Mouse (Mus musculus) hindbrain, embryonic 16.5 days (tissue): ENCODE results near the gene Gfpt2. TPM values are rescaled to one million over a fixed set of nuclear protein-coding genes. Genes with fewer than 3 reads are reported as not detected.
A peak's percentile ranks its signal among the peaks of the same experiment; 100 is the strongest.
"Not testable (repeated sequence)": the region's sequence is repeated elsewhere in the genome, so short reads cannot be mapped to it uniquely, and the experiment has no call there.

Experiments used
- ATAC-seq: fragments of 200-750 bp; cut with Nextera tagmentation; 2 replicates; pipeline ENCODE4 v1.8.0; 2017; ENCODE audit warnings: moderate TSS enrichment, moderate library complexity
- H3K27ac ChIP-seq: fragments of 300-500 bp; sonication (generic); 2 replicates; pipeline ENCODE4 v1.5.1; 2014; ENCODE audit warnings: low read depth, mild to moderate bottlenecking, control low read depth, low read length, moderate library complexity
- H3K27me3 ChIP-seq: fragments of 300-500 bp; sonication (generic); replicated peaks from 2 replicates; pipeline ENCODE4 v1.6.1; 2014; ENCODE audit warnings: low read length; ENCODE audit not compliant: control insufficient read depth, insufficient read depth
- H3K36me3 ChIP-seq: fragments of 300-500 bp; sonication (generic); 2 replicates; pipeline ENCODE4 v1.6.1; 2014; ENCODE audit warnings: mild to moderate bottlenecking, low read length, moderate library complexity, mixed read lengths; ENCODE audit not compliant: control insufficient read depth, insufficient read depth
- H3K4me1 ChIP-seq: fragments of 300-500 bp; sonication (generic); 2 replicates; pipeline ENCODE4 v1.6.1; 2014; ENCODE audit warnings: low read depth, low read length; ENCODE audit not compliant: control insufficient read depth, insufficient read depth
- H3K4me2 ChIP-seq: fragments of 300-500 bp; sonication (generic); 2 replicates; pipeline ENCODE4 v1.6.1; 2014; ENCODE audit warnings: mild to moderate bottlenecking, low read length, control low read depth, moderate library complexity
- H3K4me3 ChIP-seq: fragments of 300-500 bp; sonication (generic); 2 replicates; pipeline ENCODE4 v1.5.1; 2014; ENCODE audit warnings: mild to moderate bottlenecking, low read length, control low read depth, moderate library complexity
- H3K9ac ChIP-seq: fragments of 300-500 bp; sonication (generic); 2 replicates; pipeline ENCODE4 v1.6.1; 2014; ENCODE audit warnings: low read depth, mild to moderate bottlenecking, control low read depth, low read length, moderate library complexity
- H3K9me3 ChIP-seq: fragments of 300-500 bp; sonication (generic); 2 replicates; pipeline ENCODE4 v1.6.1; 2014; ENCODE audit warnings: mild to moderate bottlenecking, low read length, moderate library complexity; ENCODE audit not compliant: control insufficient read depth
- WGBS: fragments of 180-500 bp; shearing (Covaris S2); extraction: QIAGEN DNeasy Blood & Tissue Kit; methylation state at CpG from one replicate; pipeline ENCODE4 v1.1.7; 2014; 5-methylcytosine and 5-hydroxymethylcytosine counted together
- polyA plus RNA-seq: library from polyadenylated mRNA; unstranded; fragments of >200 nt; fragmentation: Nextera tagmentation; extraction: Ambion mirVana; gene quantifications from 2 replicates; pipeline ENCODE4 v1.2.1, GENCODE M21; 2015

Gene Gfpt2
- polyA plus RNA-seq, 1 experiment from 2014 or later: 6.3 TPM

- Histone ChIP-seq H3K36me3 (no peaks in the 10 kb centered on the region), H3K4me2 (no peak overlapping the region; the same call in 1 of the 2 replicates), H3K27ac (no peak overlapping the region; the same call in 1 of the 2 replicates), H3K9me3 (no peaks in the 10 kb centered on the region), H3K27me3 (no peaks in the 10 kb centered on the region), H3K9ac (no peak overlapping the region), H3K4me3 (no peak overlapping the region), H3K4me1 (peaks cover 5% of the 10 kb centered on the region; the same call in 1 of the 2 replicates)
- WGBS: 32% methylated on average over 6 of the region's 8 CpGs
- peak; percentile 63 for ATAC-seq
Observed at GRCm38 (mm10) chr11:49764639-49765299, 29.2 kb upstream of the Gfpt2 start.

DNA sequence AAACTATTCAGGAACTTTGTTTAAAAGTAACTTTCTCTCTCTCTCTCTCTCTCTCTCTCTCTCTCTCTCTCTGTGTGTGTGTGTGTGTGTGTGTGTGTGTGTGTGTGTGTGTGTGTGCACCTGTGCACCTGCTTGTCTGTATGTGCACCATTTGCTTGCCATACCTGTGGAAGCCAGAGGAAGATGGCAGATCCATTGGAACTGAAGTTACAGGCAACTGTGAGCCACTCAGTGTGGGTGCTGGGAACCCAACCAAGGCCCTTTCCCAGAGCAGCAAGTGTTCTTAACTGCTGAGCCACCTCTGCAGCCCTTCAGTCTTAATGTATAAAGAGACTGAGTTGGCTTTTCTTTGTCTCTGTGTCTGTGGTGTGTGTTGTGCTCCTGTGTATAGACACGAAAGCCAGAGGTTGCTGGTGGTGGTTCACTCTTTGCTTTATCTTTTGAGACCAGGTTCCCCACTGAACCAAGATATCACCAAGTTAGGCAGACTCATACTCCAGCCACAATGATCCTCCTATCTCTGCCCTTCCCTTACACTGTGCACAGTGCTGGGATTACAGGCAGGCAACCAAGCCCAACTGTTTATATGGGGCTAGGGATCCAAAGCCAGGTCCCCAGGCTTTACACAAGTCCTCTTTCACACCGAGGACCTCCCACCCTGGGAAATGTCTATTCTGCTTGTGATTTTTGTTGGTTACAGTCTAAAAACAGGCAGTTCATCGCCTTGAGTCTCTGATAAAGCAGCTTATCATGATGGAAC is 28.4 kb upstream of the Gfpt2 start:
- Histone ChIP-seq H3K4me1 (peaks cover 5% of the 10 kb centered on the region; the same call in 1 of the 2 replicates), H3K9ac (no peak overlapping the region), H3K9me3 (no peaks in the 10 kb centered on the region), H3K4me3 (no peak overlapping the region), H3K36me3 (no peaks in the 10 kb centered on the region), H3K4me2 (no peak overlapping the region), H3K27me3 (no peaks in the 10 kb centered on the region), H3K27ac (no peak overlapping the region)
- 82% methylated on average over 3 of the region's 3 CpGs for WGBS
- no peak for ATAC-seq

DNA sequence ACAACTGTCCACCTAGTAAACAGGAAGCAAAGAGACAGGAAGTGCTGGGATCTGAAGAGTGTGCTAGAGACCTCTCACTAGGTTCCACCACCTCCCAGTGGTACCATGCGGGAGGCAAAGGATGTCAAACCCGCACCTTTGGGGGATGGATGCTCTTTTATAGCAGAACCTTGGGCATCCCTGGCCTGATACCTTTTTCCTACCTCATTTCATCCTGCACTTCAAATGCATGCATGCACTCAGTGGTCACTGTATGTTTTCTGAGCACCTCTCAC is 27.9 kb upstream of the Gfpt2 start:
- no peak overlapping the region for H3K4me3 ChIP-seq
- no peaks in the 10 kb centered on the region for H3K36me3 ChIP-seq
- no peak overlapping the region for H3K4me2 ChIP-seq
- H3K27ac ChIP-seq: no peak overlapping the region
- peaks cover 5% of the 10 kb centered on the region; the same call in 1 of the 2 replicates for H3K4me1 ChIP-seq
- no peaks in the 10 kb centered on the region for H3K9me3 ChIP-seq
- WGBS: 94% methylated on average over 2 of the region's 2 CpGs
- no peaks in the 10 kb centered on the region for H3K27me3 ChIP-seq
- ATAC-seq: no peak
- no peak overlapping the region for H3K9ac ChIP-seq

GRCm38 (mm10) chr11:49767497-49767896 is 26.5 kb upstream of the Gfpt2 start:
- WGBS: 95% methylated on average over 4 of the region's 6 CpGs
- not testable (repeated sequence) for ATAC-seq, H3K36me3 ChIP-seq, H3K4me2 ChIP-seq, H3K9ac ChIP-seq, H3K27me3 ChIP-seq, H3K9me3 ChIP-seq, H3K27ac ChIP-seq, H3K4me1 ChIP-seq, H3K4me3 ChIP-seq

GRCm38 (mm10) chr11:49768781-49769180 is 25.2 kb upstream of the Gfpt2 start:
- no peak overlapping the region for H3K4me2 ChIP-seq
- H3K36me3 ChIP-seq: no peaks in the 10 kb centered on the region
- 87% methylated on average over 5 of the region's 5 CpGs for WGBS
- no peaks in the 10 kb centered on the region for H3K9me3 ChIP-seq
- H3K4me1 ChIP-seq: peaks cover 5% of the 10 kb centered on the region; the same call in 1 of the 2 replicates
- ATAC-seq: no peak
- no peak overlapping the region for H3K27ac ChIP-seq
- H3K27me3 ChIP-seq: no peaks in the 10 kb centered on the region
- H3K9ac ChIP-seq: no peak overlapping the region
- no peak overlapping the region for H3K4me3 ChIP-seq

DNA sequence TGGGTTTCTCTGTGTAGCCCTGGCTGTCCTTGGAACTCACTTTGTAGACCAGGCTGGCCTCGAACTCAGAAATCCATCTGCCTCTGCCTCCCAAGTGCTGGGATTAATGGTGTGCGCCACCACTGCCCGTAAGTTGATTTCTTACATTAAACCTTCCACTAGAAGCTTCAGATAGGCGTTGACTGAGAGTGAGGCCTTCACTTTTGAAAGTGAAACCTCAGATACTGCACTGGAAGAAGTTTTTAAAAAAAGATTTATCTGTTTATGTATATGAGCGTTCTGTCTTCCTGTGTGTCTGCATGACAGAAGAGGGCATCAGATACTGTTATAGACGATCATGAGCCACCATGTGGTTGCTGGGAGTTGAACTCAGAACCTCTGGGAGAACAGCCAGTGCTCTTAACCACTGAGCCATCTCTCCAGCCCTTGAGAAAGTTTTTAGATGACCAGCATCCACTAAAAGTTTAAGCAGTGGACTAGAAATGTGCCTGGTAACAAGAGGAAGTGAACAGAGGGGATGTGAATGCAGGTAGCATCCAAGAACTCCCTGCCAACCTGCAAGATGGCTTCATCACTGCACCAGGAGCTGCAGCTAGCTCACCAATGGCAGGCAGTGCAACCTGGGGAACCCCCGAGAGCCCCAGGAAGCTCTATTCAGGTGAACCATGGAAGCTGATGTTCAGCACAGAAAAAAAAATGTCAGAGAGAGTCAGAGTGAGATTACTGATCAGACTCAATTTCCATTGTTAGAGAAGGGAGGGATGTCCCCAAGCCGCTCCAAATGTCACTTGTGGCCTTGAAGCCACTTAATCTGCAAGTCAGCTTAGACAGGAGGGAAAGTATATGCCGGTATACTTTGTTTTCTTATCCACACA is 23.1 kb upstream of the Gfpt2 start:
- 87% methylated on average over 9 of the region's 9 CpGs for WGBS

GRCm38 (mm10) chr11:49772251-49772650 is 21.7 kb upstream of the Gfpt2 start:
- H3K4me2 ChIP-seq: no peak overlapping the region
- no peaks in the 10 kb centered on the region for H3K36me3 ChIP-seq
- no peaks in the 10 kb centered on the region for H3K9me3 ChIP-seq
- no peaks in the 10 kb centered on the region for H3K4me1 ChIP-seq
- no peak overlapping the region for H3K9ac ChIP-seq
- no peak overlapping the region for H3K4me3 ChIP-seq
- no peaks in the 10 kb centered on the region for H3K27me3 ChIP-seq
- WGBS: 69% methylated on average over 5 of the region's 5 CpGs
- no peak overlapping the region for H3K27ac ChIP-seq
- ATAC-seq: no peak

More for the DNA sequence above, 23.1 kb upstream of the Gfpt2 start:
- Histone ChIP-seq H3K9ac (no peak overlapping the region), H3K4me1 (no peaks in the 10 kb centered on the region), H3K36me3 (no peaks in the 10 kb centered on the region), H3K4me2 (no peak overlapping the region), H3K27ac (no peak overlapping the region), H3K4me3 (no peak overlapping the region), H3K27me3 (no peaks in the 10 kb centered on the region), H3K9me3 (no peaks in the 10 kb centered on the region)
- ATAC-seq: no peak

GRCm38 (mm10) chr11:49774894-49775293 is 19.1 kb upstream of the Gfpt2 start:
- 79% methylated on average over 4 of the region's 4 CpGs for WGBS

DNA sequence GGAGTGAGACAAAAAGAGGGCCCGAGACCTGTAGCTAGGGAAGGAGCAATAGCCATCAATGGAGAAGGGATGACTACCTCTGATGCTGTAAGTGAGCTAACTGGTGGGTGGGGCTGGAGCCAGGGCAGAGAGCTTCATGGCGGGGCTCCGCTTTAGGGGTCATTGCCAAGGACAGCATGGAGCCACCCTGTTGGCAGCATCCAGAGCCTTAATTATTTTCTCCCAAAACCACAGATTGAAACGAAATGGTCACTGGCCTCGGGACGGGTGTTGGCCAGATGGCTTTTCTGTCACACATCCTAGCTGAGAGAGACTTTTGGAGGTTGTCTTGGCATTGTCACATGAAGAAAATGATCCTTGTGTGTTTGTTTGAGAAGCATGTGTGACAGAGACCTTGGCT is 15.1 kb upstream of the Gfpt2 start:
- Histone ChIP-seq H3K27ac (no peak overlapping the region), H3K4me3 (no peak overlapping the region), H3K4me1 (no peaks in the 10 kb centered on the region), H3K9me3 (no peaks in the 10 kb centered on the region), H3K36me3 (no peaks in the 10 kb centered on the region), H3K9ac (no peak overlapping the region), H3K4me2 (no peak overlapping the region), H3K27me3 (no peaks in the 10 kb centered on the region)
- ATAC-seq: 0 out of 2 replicates have a peak, but pooled peaks have one; percentile 17
- 72% methylated on average over 6 of the region's 6 CpGs for WGBS

More at GRCm38 (mm10) chr11:49774894-49775293, 19.1 kb upstream of the Gfpt2 start:
- H3K9ac ChIP-seq: no peak overlapping the region
- H3K4me2 ChIP-seq: no peak overlapping the region
- ATAC-seq: no peak
- no peak overlapping the region for H3K4me3 ChIP-seq
- no peaks in the 10 kb centered on the region for H3K27me3 ChIP-seq
- H3K9me3 ChIP-seq: no peaks in the 10 kb centered on the region
- no peak overlapping the region for H3K27ac ChIP-seq
- no peaks in the 10 kb centered on the region for H3K4me1 ChIP-seq
- H3K36me3 ChIP-seq: no peaks in the 10 kb centered on the region
